Mouse (Mus musculus): ENCODE data around the gene Olfr486.
"Not testable (repeated sequence)": the region's sequence is repeated elsewhere in the genome, so short reads cannot be mapped to it uniquely, and the experiment has no call there.

The Olfr486 gene

DNA sequence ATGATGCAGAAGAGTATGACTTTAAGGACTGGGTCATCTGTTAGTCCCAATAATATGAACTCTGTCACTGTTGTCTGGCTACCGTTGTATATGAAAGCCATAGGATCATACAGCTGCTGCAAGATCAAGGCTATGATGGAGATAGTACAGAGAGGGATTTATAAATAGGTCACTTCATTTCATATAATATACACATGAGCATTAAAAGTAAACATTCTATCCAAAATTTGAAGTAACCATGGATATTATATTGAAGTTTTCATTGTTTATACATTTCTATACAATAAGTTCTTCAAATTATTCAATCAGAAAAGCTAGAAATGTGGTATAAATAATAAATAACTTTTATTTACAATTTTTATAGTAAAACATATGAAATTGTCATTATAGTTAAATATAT, at the start of gene Olfr486:
TSS of gene Olfr486 (minus strand) at position 101 of the 400 bp plus-strand sequence.
- not testable (repeated sequence) for DNase-seq (ENCODE audit: low spot score in 2 of 2)

DNA sequence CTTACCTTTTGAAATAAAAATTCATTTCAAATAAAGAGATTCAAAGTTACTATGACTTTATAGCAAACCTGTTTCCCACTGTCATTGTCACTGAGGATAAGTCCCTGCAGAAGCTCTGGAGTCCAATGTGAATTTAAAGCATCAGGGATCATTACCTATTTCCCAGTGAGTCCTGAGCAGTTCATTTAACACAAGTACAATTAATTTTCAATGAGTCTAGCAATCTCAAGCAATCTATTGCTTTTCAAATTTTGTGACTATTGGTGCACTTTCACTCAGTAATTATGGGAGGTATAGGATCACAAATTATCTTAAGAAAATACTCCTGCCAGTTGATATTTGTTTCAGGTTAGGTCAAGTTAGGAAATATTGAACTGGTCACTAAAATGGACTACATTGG, 42.0 kb upstream of the Olfr486 start, which contains the start of gene Olfr487:
TSS of gene Olfr487 (minus strand) at position 101 of the 400 bp plus-strand sequence.
- DNase-seq (ENCODE audit: low spot score in 2 of 2): not testable (repeated sequence)

DNA sequence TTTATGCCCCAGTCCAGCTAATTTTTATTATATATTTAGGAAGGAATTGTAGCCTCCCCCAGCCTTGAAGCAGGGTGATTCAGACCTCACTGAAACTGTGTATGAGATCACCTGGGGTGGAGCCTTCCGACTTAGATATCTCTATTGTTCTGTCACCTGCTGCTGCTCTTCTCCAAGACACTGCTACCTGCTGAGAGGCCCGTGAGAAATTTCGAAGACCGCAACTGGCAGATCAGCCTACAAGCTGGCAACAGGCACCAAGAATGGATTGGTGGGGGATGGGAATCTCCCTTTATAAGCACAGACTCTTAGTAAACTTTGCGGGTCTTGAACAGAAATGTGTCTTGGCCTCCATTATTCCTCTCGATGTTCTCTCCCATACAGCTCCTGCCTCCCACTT, 24.4 kb upstream of the Olfr486 start:
- DNase-seq (ENCODE audit: low spot score in 2 of 2): no peak

DNA sequence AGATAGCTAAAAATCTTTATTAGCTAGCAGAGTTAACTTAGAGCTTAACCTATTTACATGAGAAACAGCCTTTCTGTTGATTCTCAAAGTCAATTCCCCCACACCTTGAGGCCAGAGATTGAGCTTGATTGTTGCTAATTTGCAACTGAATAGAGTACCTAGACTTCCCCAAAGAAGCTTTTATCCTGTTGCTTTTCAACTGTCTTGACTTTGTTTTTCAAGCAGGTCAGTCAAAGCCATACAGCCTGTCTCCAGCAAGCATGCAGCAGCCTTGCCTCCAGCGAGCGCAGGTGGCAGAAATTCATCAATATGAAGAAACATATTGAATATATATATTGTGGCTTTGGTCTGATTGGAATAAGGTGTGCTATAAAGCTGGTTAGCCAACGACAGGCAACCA, 23.8 kb upstream of the Olfr486 start:
- DNase-seq (ENCODE audit: low spot score in 2 of 2): not testable (repeated sequence)

DNA sequence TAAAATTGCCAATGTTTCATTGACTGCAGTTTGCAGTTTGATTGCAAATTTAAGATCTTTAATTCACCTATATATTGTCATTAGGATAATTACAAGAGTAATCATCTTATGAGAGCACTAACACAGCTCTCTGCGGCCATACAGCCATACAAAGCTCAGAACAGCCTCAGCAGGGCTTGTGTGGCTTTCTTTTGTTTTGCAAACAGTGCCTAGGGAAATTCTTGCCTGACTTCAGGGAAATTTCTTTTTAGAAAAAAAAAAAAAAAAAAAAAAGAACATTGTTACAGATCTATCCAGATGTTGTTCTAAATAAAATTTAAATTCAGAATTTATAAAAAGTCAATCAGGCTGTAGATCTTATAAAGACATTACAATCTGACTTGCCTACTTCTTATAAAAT, 20.2 kb upstream of the Olfr486 start:
- DNase-seq (ENCODE audit: low spot score in 2 of 2): not testable (repeated sequence)

DNA sequence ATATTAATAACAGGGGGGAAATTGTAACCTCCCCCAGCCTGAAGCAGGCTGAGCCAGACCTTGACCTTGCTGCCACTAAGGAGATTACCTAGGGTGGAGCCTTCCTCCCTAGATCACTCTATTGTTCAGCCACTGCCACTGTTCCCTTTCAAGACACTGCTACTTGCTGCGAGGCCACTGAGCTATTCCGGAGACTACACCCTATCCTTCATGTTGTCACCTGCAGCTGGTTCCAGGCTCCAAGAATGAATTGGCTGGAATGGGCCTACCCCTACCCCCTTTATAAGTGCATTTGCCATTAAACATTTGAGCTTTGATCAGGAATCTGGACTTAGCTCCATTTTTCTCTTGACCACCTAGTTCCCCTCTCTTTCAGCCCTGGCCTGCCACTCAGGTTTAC, 18.7 kb upstream of the Olfr486 start:
- DNase-seq (ENCODE audit: low spot score in 2 of 2): not testable (repeated sequence)

DNA sequence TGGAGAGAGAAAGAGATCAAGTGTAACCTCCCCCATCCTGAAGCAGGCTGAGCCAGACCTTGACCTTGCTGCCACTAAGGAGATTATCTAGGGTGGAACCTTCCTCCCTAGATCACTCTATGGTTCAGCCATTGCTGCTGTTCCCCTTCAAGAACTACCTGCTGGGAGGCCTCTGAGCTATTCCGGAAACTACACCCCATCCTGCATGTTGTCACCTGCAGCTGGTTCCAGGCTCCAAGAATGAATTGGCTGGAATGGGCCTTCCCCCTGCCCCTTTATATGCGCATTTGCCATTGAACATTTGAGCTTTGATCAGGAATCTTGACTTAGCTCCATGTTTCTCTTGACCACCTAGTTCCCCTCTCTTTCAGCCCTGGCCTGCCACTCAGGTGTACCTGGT, 12.7 kb upstream of the Olfr486 start:
- DNase-seq (ENCODE audit: low spot score in 2 of 2): not testable (repeated sequence)

DNA sequence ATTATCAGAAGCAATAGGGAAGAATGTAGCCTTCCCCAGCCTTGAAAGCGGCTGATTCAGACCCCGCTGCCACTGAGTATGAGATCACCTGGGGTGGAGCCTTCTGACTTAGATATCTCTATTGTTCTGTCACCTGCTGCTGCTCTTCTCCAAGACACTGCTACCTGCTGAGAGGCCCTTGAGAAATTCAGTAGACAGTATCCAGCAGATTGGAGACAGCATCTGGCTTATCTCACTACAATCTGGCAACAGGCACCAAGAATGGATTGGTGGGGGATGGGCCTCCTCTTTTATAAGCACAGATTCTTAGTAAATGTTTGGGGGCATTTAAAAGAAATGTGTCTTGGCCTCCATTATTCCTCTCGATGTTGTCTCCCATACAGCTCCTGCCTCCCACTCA, 11.9 kb upstream of the Olfr486 start:
- not testable (repeated sequence) for DNase-seq (ENCODE audit: low spot score in 2 of 2)

DNA sequence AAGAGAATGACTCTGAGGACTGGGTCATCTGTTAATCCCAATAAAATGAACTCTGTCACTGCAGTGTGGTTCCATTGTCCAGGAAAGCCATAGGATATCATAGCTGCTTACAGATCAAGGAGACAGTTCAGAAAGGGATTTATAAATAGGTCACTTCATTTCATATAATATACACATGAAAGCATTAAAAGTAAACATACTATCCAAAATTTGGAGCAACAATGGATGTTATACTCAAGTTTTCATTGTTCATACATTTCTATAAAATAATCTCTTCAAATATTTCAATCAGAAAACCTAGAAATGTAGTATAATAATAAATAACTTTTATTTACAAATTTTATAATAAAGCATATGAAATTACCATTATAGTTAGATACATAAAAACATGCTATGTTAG, 12.8 kb downstream of the Olfr486 start, which contains the start of gene Olfr485:
TSS of gene Olfr485 (minus strand) at position 101 of the 400 bp plus-strand sequence.
- DNase-seq (ENCODE audit: low spot score in 2 of 2): no peak

DNA sequence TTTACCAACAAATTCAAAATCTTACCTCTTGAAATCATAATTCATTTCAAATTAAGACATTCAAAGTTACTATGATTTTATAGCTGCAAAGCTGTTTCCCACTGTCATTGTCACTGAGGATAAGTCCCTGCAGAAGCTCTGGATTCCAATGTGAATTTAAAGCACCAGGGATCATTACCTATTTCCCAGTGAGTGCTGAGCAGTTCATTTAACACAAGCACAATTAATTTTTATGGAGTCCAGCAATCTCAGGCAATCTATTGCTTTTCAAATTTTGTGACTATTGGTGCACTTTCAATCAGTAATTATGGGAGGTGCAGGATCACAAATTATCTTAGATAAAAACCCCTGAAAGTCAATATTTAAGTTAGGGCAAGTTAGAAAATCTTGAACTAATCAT, 45.2 kb downstream of the Olfr486 start, which contains the start of gene Olfr484:
TSS of gene Olfr484 (minus strand) at position 101 of the 400 bp plus-strand sequence.
- no peak for DNase-seq (ENCODE audit: low spot score in 2 of 2)

Measured in urinary bladder, adult 18-20 months (tissue).